Mouse (Mus musculus) common myeloid progenitor, adult 5-6 weeks (primary cell): ENCODE measurements at regions not wholly inside any gene's neighbourhood (a gene's known extent, or its start where the extent isn't known, plus 50 kb on each side); places are given as distances from the start of the nearest gene placed in this dataset.

Experiments used
- ATAC-seq: replicated peaks from 2 replicates; pipeline ENCODE4 v1.8.0; 2016; ENCODE audit warnings: low read depth, mild to moderate bottlenecking, moderate TSS enrichment, inconsistent platforms; ENCODE audit not compliant: poor library complexity, severe bottlenecking

GRCm38 (mm10) chr7:40636369-40636768 lies 261.8 kb upstream of the Vstm2b start:
- no peak for ATAC-seq

- ATAC-seq = no peak
Observed at GRCm38 (mm10) chr7:40654982-40655381, 243.1 kb upstream of the Vstm2b start.

GRCm38 (mm10) chr7:40655391-40655790 lies 242.7 kb upstream of the Vstm2b start:
- ATAC-seq = no peak

DNA sequence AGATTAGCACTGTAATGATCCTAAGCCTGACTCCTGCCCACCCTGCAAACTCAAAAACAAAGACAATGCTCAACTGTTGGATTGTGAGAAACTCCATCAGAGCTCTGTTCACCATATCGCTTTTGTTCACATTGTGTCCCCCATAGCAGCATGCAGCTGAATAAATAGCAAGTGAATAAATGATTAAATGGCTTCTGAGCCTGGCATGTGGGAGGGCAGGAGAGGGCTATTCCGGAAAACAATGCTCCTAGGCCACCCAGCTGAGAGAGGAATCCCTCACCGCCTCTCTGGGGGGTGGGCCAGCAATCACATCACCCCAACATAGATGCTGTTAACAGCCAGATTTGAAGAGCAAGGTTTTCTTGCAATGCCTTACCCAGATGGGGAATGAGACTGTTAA lies 238.5 kb upstream of the Vstm2b start:
- no peak for ATAC-seq

DNA sequence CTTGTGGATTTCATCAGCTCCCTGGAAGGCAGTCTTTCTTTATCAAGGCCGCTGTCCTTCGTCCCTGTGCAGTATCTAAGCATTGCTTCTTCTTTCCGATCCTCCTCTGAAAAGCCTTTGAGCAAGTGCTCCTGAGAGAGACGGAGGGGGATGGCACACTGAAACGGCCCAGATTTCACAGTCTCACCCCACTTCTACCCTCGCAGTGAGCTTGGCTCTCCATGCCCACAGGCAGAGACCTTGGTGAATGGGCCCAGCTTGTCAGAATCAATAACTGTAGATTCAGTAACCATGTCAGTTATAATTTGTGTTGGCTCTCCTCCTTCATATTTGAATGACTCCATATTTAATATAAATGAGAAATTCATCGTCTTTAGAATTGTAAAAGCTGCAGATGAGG lies 234.3 kb upstream of the Vstm2b start:
- ATAC-seq = no peak

DNA sequence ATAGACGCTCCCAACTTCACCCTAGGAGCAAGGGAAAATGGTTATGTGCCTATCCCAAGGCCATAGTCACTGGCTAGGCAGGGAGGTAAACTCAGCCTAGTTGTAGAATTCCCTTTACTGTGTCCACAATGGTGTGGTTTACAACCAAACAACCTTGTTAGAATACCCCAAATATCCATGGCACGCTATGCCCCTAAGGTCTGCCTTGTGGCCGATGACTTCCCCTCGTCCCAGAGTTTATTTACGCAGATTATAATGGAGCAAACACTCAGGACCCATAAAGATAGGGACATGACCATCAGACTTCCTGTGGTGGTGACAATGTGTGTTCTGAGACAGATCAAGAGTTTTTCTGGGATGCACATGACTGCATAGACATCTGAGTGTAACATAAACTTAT lies 231.5 kb upstream of the Vstm2b start:
- ATAC-seq = no peak

DNA sequence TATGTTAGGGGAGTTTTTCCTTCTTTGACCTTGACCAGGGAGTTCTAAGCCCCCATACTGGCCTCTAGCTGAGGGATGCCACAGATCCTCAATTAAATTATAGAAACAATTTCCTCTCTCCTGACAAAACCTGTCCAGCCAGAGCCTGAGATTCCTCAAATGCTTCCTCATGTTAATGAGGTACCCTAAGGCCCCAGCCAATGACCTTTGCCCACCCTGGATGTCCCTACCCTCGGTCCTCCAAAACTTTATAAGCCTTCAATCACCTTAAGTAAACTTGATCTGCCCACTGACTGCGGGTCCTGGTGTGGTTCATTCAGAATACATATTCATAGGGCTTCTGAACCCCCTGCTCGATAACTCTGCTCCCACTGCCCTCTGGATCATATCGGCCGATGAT lies 227.7 kb upstream of the Vstm2b start:
- ATAC-seq = no peak

DNA sequence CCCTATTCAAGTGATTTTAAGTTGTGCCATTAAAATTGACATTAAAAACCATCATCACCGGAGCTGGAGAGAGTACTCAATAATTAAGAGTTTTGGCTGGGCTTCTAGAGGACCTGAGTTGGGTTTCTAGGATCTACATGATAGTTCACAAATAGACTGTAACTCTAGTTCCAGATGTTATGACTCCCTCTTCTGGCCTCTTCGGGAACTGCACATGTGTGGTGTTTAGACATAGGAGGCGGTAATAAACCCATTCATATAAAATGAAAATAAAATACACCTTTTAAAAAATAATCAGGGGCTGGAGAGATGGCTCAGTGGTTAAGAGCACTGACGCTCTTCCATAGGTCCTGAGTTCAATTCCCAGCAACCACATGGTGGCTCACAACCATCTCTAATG lies 227.1 kb upstream of the Vstm2b start:
- ATAC-seq = no peak

GRCm38 (mm10) chr7:40672348-40672747 lies 225.8 kb upstream of the Vstm2b start:
- ATAC-seq = no peak

GRCm38 (mm10) chr7:40674397-40674796 lies 223.7 kb upstream of the Vstm2b start:
- ATAC-seq = no peak

GRCm38 (mm10) chr7:40677601-40678000 lies 220.5 kb upstream of the Vstm2b start:
- ATAC-seq = no peak

DNA sequence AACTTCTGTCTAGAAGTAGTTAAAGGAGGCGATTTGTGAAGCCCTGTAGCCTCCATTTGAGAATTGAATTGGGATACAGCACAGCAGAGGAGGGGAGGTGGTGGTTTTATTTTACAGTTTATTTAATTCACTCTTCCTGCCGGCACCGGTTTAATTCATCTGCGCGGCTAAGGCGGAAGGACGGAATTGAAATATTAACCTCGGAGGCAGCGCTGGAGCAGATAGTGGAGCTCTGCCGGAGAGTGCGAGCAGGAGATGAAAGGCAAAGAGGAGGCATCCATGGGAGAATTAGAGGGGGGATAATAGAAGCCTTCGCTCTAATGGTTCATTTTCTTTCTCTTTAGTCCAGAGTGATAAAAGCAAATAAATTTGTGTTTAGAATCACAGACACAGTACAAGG lies 217.6 kb upstream of the Vstm2b start:
- ATAC-seq = no peak

- ATAC-seq = no peak
Observed at GRCm38 (mm10) chr7:40680993-40681392, 217.1 kb upstream of the Vstm2b start.

GRCm38 (mm10) chr7:40683176-40683575 lies 215.0 kb upstream of the Vstm2b start:
- ATAC-seq = no peak

GRCm38 (mm10) chr7:40683641-40684040 lies 214.5 kb upstream of the Vstm2b start:
- no peak for ATAC-seq

- ATAC-seq = no peak
Observed at GRCm38 (mm10) chr7:40687005-40687404, 211.1 kb upstream of the Vstm2b start.

- no peak for ATAC-seq
Observed at GRCm38 (mm10) chr7:40688546-40688945, 209.6 kb upstream of the Vstm2b start.

DNA sequence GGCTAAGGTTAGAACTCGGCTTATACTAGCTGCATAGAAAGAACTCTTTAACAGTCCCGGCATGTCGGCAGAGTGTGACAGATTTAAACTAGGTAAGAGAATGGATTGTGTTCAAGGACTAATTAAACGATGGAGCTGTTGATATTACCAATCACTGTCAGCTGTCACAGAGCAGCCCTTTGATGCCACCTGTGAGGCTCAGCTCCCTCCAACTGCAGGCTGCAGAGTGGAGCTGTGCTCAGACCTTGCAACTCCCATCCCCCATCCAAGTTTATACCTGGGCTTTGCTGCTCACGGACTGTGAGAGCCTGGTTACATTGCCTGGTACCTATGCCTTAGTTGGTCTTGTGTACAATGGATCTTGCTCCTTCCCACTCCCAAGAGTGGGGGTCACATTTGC lies 204.4 kb upstream of the Vstm2b start:
- ATAC-seq = no peak

- no peak for ATAC-seq
Observed at GRCm38 (mm10) chr7:40697551-40697950, 200.6 kb upstream of the Vstm2b start.

DNA sequence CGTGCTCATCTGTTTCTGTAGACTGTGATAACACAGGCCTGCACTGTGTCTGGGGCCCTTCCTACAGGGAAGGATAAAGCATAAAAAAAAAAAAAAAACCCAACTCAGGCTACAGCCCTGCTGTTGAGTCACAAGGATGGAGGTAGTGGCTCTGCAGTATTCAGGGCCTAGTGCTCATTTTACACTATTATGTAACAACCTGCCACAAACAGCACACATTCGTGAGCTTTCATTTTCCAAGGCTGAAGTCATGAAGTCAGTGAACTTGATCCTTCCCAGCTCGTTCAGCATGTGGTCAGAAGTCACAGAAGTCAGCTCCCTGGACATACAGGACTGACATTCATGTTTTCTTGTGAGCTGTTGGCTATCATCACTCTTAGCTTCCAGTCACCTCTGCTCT lies 199.8 kb upstream of the Vstm2b start:
- ATAC-seq = no peak

DNA sequence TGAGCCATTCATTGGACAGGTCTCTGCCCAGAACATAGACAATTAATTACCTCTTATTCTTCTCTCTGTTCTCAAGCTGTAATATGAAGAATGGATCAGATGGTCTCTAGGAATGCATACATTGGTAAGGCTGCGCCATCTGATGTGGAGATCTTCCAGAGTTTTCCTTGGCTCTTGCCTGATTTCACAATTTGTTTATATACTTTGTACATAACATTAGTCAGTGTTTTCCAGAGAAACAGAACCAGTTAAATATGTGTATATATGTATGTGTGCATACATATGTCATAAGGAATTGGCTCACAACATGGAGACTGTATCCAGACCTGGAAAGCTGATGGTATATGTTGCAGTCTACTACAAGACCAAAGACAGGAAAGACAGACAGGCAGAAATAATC lies 198.5 kb upstream of the Vstm2b start:
- no peak for ATAC-seq

- no peak for ATAC-seq
Observed at GRCm38 (mm10) chr7:40700656-40701055, 197.5 kb upstream of the Vstm2b start.
